Mouse (Mus musculus) kidney, adult 2 months (tissue): ENCODE results near the gene Nuak2.

ENCODE experiments used
- CTCF ChIP-seq: fragments of 200-500 bp; conservative IDR thresholded peaks from 2 replicates; pipeline ENCODE4 v1.5.1; 2011; ENCODE audit warnings: low read depth, mild to moderate bottlenecking, control low read depth, low read length, moderate library complexity, mixed read lengths; ENCODE audit not compliant: insufficient read depth, insufficient read length
- POLR2A ChIP-seq: fragments of 200-500 bp; IDR thresholded peaks from one replicate; pipeline ENCODE4 v1.6.1; 2011; ENCODE audit warnings: low read depth, low read length, control low read depth

GRCm38 (mm10) chr1:132356841-132357240, 40.9 kb downstream of the Nuak2 start:
- TF ChIP-seq CTCF, result no peak
- no peak for TF ChIP-seq POLR2A
